Mouse (Mus musculus) ES-Bruce4 (cell line): ENCODE measurements around the gene Pgm2l1.

Source experiments
- CTCF ChIP-seq: IDR thresholded peaks from one replicate; pipeline ENCODE4 v1.8.1; 2011; ENCODE audit warnings: low read depth, low read length
- POLR2A ChIP-seq: IDR thresholded peaks from one replicate; pipeline ENCODE4 v1.8.1; 2011; ENCODE audit warnings: low read length; ENCODE audit not compliant: insufficient read depth

DNA sequence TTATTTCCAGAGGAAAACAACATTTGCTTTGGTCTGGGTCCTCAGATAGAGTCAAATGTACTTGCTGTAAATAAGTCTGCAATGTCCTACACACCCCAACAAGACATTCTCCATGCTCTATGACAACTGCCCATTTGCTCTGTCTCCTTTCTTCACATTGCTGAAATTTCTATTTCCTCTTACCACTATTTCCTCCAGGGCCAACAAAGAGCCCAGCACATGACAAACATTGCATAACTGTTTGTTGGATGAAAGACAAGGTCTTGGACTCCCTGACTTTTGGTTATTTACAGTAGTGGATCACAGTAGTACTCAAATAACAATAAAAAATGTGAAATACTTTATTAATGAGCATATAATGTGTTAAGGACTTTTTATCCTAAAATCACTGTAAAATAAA lies 19.3 kb upstream of the Pgm2l1 start:
- TF ChIP-seq CTCF (no peak), POLR2A (no peak)
